Mouse (Mus musculus) adrenal gland, postnatal 4 days (tissue): Measurements from ENCODE around the gene Rhebl1. TPM values are rescaled to one million over a fixed set of nuclear protein-coding genes. Genes with fewer than 3 reads are reported as not detected.

ENCODE experiments used
- DNase-seq, 2 experiments: peaks; one replicate each; pipeline ENCODE4 v3.0.0; 2021 to 2022; ENCODE audit warnings: low spot score in 2 of 2, mixed read lengths in 2 of 2
- total RNA-seq, 2 experiments: library from RNA; stranded (reverse); gene quantifications; 2 replicates each; pipeline ENCODE4 v1.2.3; 2021

Rhebl1 gene
- total RNA-seq, 2 experiments from 2014 or later, result 3.9 to 6.2 TPM

DNA sequence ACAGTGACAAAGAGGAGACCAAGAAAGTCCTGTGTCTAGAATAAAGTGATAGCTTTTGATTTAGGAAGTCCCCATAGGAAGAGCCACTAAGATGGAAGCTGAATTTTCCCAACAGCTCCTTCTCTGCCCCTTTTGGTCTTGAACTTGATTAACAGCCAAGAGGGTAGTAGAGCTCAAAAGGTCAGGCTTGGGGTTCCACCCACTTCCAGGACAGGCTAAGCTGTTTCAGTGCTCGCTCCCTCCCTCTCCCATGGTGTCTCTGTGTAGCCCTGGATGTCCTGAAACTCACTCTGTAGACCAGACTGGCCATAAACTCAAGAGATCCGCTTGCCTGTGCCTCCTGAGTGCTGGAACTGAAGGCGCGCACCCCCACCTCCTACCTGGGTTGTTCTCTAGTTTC, 21.7 kb upstream of the Rhebl1 start:
- no peak for DNase-seq

GRCm38 (mm10) chr15:98914903-98915302, 20.6 kb upstream of the Rhebl1 start:
- no peak for DNase-seq

- DNase-seq, result no peak
Measured at GRCm38 (mm10) chr15:98904692-98905091, 10.4 kb upstream of the Rhebl1 start.

DNA sequence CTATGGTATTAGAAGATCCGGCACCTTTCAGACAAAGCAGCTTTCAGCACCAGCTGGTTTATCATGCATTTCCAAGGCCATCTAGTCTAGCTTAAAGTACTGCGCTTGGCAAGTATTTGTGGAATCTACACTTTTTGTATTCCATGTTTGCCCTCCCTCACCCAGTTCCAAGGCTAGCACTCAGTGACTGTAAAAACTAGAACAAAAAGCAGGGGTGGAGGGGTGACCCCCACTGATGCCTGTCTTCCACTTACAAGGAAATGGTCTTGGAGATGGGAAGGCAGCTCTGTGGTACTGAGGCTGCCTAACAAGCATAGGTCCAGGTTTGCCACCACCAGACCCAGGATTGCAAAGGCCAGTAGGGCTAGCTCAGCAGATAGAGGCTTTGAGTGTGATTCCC, 8.3 kb upstream of the Rhebl1 start:
- DNase-seq, result no peak

DNA sequence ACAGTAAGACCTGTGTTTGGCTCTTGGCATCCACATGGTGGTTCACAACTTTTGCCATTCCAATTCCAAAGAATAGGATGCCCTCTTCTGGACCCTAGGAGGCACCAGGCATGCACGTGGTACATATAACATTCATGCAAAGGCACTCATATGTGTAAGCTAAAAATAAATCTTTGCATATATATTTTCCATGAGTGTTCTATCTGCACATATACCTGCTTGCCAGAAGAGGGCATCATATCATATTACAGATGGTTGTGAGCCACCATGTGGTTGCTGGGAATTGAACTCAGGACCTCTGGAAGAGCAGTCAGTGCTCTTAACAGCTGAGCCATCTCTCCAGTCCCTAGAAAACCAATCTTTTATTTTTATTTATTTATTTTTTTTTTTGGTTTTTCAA, 7.2 kb upstream of the Rhebl1 start:
- DNase-seq, result no peak

GRCm38 (mm10) chr15:98897928-98898800, 3.8 kb upstream of the Rhebl1 start, which contains the start of gene Dhh:
Gene Dhh (minus strand): TSS chr15:98898540.
- no peak for DNase-seq

DNA sequence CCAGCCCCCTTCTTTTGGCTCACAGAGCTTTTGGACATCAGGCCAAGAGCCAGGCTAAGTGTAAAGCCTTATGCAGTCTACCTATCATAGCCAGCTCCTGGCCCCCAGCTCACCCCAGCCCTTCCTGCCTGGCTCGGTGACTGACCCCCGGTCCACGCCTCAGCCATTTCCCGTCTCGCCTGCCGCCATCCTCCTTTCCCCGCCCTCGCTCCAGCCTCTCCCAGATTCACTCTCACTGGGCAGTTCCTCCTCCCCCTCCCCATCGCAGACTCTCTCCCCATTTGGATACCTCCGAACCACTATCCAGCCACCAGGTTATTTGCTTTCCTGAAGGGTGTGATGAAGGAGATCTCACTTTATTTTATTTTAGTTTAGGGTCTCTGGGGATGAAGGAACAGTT, 3.2 kb upstream of the Rhebl1 start:
- no peak for DNase-seq

DNA sequence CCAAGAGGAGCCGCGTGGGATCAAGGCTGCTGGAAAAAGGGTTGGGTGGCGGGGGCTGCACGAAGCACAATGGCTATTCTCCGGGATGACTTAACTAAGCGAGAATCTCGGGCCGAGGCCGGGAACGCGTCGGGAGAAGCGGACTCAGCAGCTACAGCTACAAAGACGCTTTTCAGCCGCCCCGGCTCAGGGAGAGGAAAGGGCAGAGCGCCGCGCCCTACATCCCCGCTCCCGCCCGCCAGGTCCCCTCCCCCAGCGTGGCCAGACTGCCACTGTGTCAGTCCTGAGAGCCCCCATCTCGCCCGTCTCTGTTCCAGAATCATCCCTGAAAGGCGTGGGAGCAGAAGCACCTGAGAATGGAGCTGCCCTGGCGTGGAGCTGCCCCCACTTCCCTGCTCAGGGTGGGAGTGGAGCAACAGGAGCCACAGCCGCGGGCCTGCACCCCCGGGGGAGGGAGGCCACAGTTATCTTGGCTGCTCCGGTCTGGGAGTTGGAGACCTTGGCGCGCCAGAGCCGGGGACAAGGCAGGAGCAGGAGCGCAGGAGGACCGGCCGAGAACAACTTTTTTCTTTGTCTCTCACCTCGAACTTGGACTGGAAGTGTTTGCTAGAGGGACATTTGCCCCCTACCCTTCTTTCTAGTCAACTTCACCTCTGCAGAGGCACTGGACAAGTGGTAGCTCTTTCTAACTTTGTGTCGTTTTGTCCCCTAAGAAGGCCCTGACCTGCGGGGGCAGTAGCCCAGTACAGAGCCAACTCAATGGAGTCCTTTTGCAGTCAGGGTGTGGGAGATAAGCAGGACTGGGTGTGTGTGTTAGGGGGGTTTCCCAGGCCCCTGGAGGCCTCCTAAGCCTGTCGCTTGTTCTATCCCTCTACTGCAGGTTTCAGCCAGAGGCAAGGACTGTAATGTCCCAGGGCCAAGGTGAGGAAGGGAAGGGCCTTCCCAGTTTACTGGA, 1.6 kb upstream of the Rhebl1 start:
- no peak for DNase-seq

DNA sequence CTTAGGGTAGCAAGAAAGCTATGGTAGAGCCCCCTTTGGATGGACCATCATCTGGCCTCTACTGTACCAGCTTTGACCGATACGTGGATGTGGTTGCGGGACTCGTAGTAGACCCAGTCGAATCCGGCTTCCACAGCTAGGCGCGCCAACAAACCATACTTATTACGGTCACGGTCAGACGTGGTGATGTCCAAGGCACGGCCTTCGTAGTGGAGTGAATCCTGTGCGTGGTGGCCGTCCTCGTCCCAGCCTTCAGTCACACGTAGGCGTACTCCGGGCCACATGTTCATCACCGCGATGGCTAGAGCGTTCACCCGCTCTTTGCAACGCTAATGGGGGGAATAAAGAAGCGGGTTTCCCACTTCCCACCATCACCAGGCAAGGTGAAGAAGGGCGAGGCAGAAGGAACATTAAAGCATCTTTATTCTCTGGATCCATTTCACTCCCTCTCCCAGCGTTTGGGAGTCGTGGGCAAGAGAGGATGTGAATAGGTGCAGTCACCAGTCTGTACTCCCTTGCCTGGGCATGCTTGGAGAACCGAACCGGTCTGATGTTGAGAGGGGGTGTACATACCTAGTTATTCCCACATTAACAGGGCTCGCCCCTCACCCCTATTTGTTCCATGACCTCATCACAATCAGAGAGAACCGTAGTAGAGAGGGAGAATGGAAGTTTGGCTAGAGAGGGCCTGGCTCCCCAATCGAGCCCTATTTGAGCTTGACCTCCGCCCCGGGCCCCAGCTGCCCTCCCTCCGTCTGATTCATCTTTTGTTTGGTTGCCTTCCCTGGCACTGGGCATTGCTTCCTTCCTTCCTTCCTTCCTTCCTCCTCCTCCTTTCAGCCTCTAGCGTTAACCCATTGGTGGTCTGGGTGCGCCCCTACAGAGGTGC, 650 bp upstream of the Rhebl1 start:
- no peak for DNase-seq

GRCm38 (mm10) chr15:98893036-98893435, 1.3 kb downstream of the Rhebl1 start:
- no peak for DNase-seq

- DNase-seq, result no peak
Measured at GRCm38 (mm10) chr15:98891907-98892606, 2.3 kb downstream of the Rhebl1 start.

GRCm38 (mm10) chr15:98891198-98891742, 3.1 kb downstream of the Rhebl1 start:
- DNase-seq, result no peak

DNA sequence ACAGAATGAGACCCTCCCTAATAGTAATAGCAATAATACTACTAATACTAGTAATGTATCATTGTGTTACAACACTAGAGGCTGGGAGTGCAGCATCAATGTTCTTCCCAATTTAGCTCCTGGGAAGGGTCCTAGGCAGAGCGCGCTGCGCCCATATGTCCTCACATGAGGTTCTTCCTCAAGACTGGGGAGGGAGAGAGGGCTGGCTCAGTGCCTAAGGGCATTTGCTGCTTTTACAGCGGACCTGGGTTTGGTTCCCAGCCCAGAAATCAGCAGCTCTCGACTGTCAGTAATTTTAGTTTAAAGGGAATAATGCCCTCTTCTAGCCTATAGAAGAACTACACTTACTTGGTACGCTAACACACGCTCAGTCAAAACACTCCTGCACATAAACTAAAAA, 6.8 kb downstream of the Rhebl1 start:
- no peak for DNase-seq

- no peak for DNase-seq
Measured at GRCm38 (mm10) chr15:98886667-98887387, 7.5 kb downstream of the Rhebl1 start.

DNA sequence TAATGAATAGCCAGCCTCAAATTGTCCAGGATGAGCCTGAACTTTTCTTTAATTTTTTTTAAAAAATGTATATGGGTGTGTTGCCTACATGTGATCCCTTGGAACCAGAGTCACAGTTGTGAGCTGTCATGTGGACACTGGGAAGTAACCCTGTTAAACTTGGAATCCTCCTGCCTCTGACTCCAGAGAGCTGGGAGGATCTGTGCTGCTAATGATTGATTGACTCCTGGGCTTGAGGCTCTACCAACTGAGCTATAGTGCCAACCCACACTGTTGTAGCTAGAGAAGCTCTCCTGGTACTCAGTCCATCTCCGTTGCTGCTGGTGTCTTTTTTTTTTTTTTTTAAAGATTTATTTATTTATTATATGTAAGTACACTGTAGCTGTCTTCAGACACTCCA, 10.2 kb downstream of the Rhebl1 start:
- DNase-seq, result no peak

DNA sequence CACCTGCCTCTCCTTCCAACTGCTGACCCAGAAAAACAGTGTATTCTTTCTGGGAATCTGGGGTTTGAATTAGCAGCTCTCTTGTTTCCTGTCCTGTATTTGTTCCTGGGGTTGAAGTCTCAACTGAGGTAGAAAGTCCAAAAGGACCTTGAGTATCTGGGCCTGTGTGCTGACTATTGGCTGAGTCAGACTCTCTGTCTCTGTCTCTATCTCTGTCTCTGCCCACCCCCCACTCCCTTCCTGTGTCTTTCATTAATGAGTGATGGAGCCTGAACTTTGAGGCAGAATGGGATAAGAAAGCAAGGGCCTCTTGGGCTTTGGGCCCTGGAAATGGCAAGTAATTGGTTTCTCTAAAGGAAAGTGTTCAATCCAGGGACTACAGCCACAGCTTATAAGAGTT, 10.7 kb downstream of the Rhebl1 start:
- DNase-seq, result no peak

- DNase-seq, result no peak
Measured at GRCm38 (mm10) chr15:98881656-98882008, 12.7 kb downstream of the Rhebl1 start.

DNA sequence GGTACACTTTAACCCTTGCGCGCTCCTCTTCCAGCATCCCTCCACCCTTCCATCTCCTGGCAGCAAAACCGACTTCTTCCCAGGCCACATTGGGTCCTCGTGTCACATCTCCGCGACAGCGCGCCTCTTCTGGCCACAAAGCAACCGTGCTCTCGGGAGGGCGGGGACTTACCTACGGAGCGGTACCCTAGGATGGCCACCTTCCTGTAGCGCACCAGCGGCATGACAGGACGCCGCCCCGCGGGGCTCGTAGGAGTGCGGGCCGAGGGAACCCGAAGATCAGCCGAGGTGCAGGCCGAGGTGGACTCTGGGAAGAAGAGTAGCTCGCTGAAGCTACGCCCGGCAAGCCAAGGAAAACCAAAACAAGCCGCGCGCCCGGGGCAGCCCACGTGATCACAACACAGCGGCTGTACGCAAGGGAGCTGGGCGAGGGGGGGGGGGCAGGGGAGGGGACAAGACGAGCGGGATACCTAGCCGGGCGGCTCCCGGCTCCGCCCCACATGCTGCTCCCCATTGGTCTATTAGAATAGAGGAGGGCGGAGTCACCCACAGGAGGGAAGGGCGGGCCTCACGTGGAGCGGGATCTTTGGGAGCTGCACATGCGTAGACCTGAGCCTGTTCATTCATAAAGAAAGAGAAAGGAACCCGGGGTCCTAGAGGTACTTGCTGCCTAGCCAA, 13.2 kb downstream of the Rhebl1 start:
- peak; percentile 62 to 78 for DNase-seq

- DNase-seq, result no peak
Measured at GRCm38 (mm10) chr15:98877331-98877730, 17.0 kb downstream of the Rhebl1 start.
